Mouse (Mus musculus) c-Kit-positive CD71-positive TER-119-negative erythroid progenitor cells, embryonic 14.5 days (primary cell): ENCODE data around the gene Insig2.

Experiments used
- DNase-seq: peaks from one replicate; pipeline ENCODE4 v3.0.0-alpha.2; 2013; ENCODE audit warnings: low read depth

The Insig2 gene

DNA sequence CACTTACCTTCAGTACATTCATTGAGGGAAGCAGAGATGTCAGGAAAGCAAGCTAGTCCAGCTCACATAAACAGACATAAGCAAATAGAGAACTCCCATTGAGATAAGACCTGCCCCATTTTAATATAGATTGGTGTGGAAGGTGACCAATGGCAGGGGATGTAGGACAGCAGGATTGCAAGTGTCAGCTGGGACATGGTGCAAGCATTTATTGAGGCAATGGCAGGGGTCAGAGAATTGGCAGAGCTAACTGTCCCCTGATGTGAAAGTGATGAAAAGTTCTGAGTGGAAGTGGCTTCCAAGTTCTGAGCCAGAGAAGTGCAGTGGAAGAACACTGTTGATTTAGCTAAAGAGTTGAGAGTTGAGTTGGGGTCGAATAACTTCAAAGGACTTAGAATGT, at the start of gene Insig2:
Gene Insig2 (minus strand): TSS at position 105 of the 400 bp plus-strand sequence.
- no peak for DNase-seq

GRCm38 (mm10) chr1:121381562-121381961, 49.2 kb upstream of the Insig2 start:
- DNase-seq, result no peak

DNA sequence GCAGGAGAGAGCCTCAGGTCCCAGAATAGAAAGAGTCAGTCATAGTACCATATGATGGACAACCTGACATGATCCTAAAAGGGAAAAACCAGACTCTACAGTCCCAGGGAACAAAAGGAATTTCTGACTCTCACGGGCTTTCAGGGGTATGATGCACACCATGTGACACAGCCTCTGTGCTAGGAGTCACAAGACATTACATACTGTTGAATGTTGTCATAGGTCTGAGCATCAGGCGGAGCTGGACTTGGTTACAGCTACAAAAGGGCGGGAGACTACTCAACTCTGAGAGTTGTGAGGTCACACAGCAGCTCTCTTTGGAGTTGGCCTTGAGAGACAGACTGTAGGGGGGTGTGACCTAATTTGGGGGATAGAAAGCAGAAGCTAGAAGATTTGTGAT, 47.6 kb upstream of the Insig2 start:
- DNase-seq, result no peak

DNA sequence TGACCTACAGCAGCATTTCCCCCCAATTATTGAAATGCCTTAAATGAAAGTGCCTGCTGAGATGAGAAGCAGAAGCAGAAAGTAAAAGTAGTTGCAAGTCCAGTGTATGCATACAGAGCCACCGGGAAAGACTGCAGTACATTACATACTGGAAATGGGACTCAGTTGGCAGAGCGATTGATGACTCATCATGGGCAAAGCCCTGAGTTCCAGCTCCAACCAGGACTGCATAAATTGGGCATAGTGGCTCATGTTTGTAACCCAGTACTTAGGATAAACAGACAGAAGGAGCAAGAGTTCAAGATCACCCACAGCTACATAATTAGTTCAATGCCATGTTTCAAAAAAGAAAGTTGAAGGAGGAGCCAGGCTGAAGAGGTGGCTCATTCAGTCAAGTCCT, 45.5 kb upstream of the Insig2 start:
- no peak for DNase-seq

DNA sequence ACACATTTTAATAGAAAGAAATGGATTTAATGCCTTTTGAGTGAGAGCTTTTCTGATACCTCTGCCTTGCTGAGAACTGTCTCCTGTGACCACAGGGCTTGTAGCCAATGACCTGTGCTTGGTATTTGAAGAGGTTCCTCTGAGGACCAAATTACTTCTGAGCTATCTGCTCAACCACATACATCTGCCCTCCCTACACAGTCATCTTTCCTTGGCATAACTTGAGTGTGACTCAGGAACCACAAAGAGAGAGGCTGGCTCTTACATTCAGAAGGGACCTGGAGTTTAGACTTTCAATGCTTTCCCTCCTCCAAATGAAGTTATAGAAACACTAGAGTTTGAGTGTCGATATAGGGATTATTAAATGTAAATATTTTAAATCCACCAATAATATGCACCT, 45.0 kb upstream of the Insig2 start:
- no peak for DNase-seq

- no peak for DNase-seq
Observed at GRCm38 (mm10) chr1:121373631-121374030, 41.2 kb upstream of the Insig2 start.

DNA sequence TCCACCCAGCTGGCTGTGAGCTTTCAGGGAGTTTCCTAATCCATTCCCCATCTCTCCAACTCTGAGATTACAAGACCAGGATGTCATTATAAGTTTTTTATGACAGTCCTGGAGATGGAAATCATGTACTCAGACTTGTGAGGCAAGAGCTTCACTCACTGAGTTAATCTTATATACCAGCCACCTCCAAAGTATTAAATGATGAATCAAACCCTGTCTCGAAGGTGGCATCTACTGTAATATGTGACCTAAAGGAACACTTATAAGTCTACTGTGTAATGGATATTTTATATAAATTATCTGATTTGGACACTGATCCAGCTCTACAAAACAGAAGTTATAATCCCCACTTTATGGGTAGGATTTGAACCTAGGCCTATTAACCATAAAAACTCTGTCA, 40.3 kb upstream of the Insig2 start:
- no peak for DNase-seq

GRCm38 (mm10) chr1:121371449-121371848, 39.1 kb upstream of the Insig2 start:
- DNase-seq, result no peak

- DNase-seq, result no peak
Observed at GRCm38 (mm10) chr1:121367257-121367656, 34.9 kb upstream of the Insig2 start.

DNA sequence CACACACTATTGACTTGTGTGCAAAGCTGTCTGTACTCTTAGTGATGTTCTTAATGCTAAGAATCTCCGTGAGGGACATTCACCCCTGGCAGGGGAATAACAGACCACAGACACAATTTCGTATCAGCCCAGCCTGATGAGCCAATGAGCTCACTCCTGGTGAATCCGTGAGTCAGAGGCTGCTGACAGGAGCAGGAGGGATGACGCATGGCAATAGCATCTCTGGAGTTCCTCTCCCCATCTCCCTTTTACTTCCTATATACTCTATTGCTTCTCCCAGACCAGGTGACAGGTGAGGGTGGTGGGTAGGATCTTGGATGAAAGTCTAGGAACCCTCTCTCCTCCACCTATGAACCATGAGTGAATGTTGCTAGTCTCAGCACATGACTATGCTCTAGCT, 28.2 kb upstream of the Insig2 start:
- no peak for DNase-seq

DNA sequence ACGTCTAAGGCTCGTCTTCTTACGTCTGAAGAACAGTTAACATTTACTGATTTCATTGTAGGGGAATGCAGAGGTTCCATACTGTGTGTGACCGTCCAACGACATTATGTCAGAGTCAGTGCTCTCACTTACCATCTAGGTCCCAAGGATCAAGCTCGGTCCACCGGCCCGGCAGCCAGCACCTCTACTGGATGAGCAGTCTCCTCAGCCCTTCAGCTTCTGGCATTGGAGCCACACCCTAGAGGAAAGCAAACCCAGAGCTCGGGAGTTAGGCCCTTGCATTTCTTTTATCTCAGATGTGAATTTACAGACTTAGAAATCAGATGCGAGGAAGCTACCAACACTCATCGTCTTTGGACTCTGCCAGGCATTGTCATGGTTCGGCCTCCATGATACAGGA, 27.3 kb upstream of the Insig2 start:
- DNase-seq, result no peak

DNA sequence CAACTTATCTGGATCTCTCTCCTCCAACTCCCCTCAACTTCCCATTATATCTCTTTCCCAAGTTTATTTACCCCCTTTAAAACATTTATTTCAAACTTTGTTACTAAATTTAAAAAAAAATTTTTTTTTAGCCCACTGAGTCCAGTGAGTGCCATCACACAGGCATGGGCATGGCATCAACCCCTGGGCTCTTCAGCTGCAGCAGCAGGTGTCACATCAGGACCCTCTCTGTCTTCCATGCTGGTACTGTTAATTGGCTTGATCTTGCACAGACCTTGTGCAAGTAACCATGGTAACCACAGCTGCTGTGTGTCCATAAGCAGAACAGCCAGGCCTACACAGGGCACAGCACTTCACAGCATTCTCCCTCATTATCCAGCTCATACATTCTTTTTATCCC, 21.4 kb upstream of the Insig2 start:
- DNase-seq, result no peak

GRCm38 (mm10) chr1:121351037-121351436, 18.6 kb upstream of the Insig2 start:
- no peak for DNase-seq

GRCm38 (mm10) chr1:121350616-121351015, 18.2 kb upstream of the Insig2 start:
- DNase-seq, result no peak

GRCm38 (mm10) chr1:121348875-121349847, 16.8 kb upstream of the Insig2 start:
- no peak for DNase-seq

GRCm38 (mm10) chr1:121343966-121344365, 11.6 kb upstream of the Insig2 start:
- no peak for DNase-seq

DNA sequence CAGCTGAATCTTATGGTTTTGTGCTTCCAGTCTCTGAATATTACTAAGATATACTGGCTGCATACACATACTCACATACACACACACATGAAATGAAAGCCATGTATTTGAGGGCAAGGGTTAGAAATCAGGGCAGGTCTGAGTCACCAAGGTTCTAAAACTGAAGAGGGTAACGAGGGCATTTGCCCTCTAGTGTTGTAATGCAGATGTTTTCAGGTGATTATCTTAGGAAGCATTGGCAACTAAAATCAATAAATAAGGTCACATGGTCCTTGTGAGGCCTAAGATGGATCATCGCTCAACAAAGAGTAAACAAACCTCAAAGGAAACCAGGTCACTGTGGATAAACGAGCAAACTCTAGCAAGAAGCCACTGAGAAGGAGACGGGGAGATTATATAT, 3.4 kb upstream of the Insig2 start:
- no peak for DNase-seq

GRCm38 (mm10) chr1:121333986-121334703, 1.8 kb upstream of the Insig2 start:
- DNase-seq, result no peak

DNA sequence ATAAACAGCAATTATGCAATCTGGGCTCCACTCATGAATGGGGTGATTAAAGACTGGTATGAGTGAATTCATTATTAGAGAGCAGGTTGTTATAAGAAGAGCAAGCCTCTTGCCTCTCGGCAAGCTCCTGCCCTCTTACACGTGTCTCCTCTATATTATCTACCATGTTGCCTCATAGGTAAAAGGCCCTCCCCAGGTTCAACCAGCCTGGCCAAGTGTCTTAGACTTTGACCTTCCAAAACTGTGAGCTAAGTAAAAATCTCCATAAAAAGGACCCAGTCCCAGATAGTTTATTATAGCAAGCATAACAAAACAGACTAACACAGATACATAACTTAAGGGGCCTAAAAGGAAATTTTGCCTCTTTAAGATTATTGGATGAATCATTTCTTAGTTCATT, 1.8 kb downstream of the Insig2 start:
- DNase-seq, result no peak

DNA sequence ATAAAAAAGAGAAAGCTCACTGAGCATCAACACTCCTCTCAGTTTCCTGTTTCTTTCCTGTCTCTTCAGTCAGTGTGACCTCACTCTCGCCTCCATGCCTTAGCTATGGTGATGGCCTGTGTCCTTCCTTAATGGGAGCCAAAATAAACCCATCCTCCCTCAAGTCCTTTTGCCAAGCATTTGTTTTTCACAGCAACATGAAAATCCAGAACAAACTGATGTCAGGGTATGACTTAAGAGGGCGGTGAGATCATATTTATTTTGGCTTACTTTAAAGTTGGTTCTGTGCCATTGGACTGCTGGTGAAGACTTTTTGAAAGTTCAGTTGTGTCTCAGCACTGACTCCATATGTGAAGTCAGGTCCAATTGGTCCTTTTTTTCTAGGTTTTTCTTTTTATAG, 3.0 kb downstream of the Insig2 start:
- no peak for DNase-seq

DNA sequence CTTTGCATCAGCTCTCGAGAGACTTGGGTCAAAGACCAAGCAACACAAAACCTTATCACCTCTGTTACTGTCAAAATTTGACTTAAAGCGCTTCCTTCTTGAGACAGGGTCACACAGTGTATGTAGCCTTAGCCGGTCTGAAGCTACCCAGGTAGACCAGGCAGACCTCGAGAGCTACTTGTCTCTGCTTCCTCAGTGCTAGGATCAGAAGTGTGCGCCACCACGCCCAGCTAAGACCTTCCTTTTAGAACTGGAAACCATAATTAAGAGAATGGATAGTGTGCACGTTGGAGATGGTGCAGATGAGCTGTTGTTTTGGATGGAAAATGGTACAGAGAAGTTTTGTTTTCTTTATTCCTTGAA, 4.2 kb downstream of the Insig2 start:
- peak; percentile 43 for DNase-seq

- DNase-seq, result peak; percentile 76
Observed at GRCm38 (mm10) chr1:121327344-121328192, 4.8 kb downstream of the Insig2 start.
